Mouse (Mus musculus) ovary, postnatal 36 days (tissue): Measurements from ENCODE around the gene Pou5f1.

Experiments used
- DNase-seq: peaks from one replicate; pipeline ENCODE4 v3.0.0; 2022; ENCODE audit warnings: low spot score, mixed read lengths

Gene Pou5f1

DNA sequence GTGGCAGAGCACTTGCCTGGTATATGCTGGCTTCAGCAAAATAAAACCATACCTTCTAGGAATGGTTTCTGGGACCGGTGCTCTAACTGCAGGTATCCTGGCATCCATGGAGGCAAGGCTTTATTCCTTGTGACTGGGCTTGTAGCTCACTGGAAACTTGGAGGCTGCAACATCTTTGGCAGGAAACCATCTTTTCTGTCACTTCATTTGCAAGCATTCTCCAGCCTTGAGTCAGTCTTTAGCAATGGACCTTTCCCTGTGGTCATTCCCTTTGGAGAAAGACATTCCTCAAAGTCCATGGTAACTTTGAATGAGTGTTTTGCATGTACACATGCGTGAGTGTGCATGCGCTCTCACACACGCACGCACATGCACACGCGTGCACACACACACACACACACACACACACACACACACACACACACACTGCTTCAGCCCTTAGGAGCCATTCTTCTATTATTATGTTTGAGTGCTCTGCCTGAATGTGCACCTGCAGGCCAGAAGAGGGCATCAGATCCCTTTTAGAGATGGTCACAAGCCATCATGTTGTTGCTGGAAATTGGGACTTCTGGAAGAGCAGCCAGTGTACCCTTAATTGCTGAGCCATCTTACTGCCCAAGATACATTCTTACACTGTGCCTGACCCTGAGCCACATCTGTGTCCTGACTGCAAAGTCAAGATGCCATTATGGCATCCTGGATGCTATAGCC is 7.3 kb downstream of the Pou5f1 start:
- no peak for DNase-seq

DNA sequence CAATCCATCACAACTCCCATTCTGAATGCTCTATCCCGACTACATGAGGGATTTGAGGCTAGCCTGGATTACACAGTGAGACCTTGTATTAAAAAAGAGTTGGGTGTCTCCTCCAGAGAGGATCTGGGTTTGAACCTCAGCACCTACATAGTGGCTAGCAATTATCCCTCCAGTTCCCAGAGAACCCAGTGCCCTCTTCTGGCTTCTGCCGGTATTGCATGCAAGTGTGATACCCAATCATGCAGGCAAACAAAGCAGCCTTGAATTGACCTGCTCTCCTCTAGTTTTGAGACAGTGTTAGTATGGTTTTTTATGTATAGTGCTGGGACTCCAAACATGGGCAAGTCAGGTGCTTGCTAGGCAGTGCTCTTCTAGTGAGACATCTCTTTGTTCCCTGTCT is 8.1 kb downstream of the Pou5f1 start:
- DNase-seq, result peak; percentile 72

DNA sequence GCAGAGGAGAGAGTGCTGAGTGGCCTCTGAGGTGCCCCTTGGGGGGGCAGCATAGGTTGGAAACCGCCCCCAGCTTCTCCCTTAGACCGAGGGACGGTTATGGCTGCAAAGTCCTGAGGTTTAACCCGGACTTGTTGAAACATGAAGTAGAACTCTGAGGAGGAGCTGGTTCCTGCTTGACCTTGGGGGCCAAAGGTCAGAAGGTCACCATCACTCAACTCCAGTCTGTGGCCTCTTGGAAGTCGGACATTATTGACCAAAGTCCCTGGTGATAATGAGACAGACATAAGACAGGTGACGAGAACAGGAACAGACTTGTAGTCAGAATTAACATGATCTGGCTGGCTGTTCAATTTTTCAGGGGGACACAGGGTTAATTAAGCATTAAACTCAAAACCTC is 8.9 kb downstream of the Pou5f1 start:
- no peak for DNase-seq

DNA sequence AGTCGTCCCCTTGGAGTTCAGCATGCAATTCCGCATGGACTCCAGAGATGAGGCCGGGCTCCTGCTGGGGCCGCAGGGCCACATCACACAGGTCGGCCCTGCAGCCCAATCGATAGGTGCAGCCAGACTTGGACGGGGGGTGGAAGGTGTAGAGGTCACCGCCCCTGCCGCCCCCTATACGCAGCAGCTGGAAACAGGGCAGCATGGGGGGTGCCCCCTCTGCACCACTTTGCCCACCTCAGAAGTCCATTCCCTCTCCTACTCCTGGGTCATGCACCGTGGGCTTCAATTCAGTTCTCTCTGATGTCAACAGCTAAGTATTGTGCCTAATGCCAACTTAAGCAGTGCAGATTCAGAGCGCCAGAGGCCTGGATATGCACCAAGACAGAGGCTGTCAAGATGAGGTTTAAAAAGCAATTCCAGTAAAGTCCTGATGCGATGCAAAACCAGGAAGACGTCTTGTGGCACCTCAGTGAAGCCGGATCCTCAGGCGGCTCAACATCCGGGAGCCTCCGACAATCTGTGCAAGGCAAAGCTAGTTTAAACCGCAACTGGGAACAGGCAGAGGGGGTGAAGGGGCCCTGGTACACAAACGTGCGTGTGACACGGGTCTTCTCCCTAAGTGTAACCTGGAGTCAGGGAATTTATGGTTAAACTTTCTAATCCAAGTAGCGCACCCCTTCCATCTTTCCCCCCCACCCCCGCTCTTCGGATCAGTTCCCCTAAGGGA is 10.3 kb downstream of the Pou5f1 start:
- no peak for DNase-seq

DNA sequence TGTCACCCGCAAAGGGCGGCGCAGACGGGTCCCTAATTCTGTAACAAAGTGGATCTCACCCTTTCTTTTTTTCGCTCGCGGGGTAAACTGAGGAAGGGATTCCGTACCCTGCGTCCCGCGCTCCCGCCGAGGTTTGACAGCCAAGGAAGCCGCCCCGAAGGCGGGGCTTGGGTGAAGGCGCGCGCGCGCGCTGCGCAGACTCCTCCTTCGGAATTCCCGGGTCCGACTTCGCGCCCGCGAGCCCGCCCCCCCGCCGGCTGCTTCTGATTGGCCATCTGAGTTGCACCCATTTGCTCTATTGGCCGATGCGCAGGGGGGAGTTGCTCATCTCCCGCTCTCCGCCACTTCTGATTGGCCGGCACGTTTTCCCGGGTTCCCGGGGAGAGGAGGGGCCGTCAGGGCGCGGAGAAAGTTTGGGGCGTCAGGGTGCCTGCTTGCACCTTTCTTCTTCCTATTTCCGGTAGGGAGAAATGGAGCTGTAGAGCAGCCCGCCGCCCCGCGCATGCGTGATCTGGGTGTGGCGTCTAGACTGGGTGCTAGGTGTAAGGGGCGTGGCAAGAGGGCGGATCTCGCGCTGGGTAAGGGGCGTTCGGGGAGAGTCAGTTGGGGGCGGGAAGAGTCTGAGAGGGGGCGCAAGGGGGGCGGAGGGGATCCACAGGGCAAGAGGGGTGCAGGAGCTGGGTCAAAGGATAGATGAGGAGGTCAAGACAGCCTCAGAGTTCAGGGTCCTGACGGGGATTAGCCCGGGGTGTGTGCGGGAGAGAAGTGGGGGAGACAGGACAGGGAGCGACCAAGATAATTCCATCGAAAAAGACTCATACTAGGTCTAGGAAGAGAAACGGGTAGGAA is 11.1 kb downstream of the Pou5f1 start, which contains the start of the genes Tcf19 and Cchcr1:
Gene Tcf19, minus strand, starts transcription at position 173 of the 849 bp plus-strand sequence.
Gene Cchcr1, plus strand, starts transcription at position 449 of the 849 bp plus-strand sequence.
- DNase-seq, result peak; percentile 96

DNA sequence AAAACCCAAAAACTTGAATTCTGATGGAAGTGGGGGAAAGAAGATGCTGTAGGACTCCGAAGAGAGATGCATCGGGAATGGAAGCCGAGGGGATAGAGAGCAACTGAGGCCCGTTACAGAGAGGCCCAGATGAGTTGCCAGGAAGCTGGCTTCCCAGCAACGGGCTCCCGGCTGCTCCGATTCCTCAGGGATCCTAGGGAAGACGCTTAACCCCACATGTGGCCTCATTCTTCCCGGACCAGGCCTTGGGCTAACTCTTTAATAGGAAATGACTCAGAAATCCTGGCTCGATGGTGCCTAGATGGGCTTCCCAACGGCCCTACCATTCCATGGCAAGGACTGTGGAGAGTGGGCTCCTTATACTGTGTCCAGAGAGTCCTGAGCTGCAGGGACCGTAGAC is 11.7 kb downstream of the Pou5f1 start:
- no peak for DNase-seq

DNA sequence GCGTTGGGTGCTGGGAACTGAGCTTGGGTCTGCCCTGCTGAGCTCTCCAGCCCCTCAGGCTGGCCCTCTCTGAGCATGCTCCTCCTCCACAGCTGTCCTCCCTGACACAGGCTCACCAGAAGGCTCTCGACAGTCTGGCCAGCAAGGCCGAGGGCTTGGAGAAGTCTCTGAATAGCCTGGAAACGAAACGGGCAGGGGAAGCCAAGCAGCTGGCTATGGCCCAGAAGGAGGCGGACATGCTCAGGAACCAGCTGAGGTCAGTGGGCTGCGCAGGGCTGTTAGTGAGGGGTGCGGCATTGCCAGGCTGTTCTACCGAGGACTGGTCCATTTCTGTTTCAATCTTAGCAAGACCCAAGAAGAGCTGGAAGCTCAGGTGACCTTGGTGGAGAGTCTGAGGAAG is 18.5 kb downstream of the Pou5f1 start:
- DNase-seq, result no peak

DNA sequence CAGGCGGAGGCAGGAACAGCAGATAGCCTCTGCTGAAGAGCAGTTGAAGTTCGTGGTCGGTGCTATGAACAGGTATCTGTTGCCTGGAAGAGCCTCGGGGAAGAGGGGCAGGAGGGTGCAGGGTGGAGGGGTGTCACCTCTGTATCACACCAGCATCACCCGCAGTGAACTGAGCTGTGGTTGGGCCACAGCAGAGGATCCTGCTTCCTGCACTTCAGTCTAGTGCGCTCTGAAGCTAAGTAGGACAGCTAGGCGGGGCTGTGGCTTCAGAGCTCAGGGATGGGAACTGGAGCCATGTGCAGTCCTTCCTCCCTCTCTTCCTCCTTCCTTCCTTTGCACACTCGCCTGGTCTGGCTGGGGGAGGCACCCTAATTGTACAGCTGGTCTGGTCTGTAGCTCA is 20.8 kb downstream of the Pou5f1 start:
- no peak for DNase-seq

DNA sequence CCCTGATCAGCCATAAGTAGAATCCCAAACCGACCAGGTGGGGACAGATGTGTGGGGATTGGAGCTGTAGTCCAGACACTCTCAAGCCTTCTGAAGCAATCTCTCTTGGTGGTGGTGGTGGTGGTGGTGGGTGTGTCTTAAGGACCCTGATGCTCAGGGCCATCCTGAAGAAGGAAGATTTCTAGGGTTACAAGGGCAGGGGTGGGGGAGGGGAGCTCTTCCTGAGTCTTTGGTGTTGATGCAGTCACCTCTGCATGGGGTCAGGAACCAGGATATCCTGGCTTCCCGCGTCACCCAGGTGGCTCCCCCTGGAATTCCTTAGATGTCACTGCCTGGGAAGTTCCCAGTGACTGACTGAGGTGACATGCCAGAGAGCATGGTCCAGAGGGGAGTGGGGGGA is 26.5 kb downstream of the Pou5f1 start:
- no peak for DNase-seq

DNA sequence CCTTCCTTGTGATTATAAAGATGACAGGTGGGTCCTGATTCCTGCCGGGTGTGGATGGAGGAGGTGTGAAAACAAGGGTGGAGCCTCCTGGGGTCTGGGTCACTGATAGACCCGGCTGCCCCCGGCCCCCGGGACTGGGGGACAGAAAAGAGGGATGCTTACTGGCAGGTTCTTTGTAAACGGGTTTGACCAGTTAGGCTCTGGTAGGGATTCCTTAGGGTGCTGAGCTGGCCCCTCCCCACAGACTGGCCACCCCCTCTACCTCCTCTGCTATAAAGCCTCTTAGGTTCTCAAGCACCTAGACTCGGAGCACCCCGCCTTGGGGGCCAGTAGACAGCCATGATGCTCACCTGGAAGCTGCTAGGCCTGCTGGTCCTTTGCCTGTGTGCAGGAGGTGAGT is 27.1 kb downstream of the Pou5f1 start, which contains the start of gene Psors1c2:
Gene Psors1c2, plus strand, starts transcription at position 301 of the 400 bp plus-strand sequence.
- no peak for DNase-seq

DNA sequence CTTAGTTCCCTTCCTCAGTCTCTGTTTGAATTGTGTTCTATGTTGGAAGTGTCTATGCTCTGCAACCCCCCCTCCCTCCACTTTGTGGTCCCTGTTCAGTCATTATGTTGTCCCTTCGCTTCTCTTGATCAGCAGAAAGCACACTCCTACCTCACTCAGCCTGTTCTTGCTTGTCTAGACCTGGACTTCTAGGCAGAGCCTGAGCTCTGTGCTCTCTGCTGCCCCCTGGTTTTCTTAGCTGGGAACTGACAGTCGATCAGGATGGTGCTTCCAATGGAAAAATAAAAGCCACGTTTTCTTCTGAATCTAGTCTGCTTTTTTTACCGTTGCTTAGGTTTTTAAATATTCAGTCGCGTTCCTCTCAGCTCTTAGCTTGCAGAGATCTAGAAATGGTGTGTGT is 28.5 kb downstream of the Pou5f1 start:
- peak; percentile 70 for DNase-seq

DNA sequence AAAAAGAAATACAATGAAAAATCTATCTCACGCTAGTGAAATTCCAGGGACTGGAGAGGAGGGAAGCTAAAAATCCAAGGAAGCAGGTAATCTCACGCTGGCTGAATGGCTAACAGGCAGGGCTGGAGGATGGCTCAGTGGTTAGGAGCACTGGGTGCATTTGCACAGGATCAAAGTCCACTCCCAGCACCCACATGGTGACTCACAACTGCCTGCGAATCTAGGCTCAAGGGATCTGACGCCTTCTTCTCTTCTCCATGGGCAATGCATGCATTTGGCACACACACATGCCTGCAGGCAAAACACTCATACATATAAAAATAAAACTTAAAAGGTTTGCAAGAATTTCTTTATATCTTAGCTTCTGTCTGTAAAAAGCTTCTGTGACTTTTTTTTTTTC is 31.6 kb downstream of the Pou5f1 start:
- DNase-seq, result no peak

DNA sequence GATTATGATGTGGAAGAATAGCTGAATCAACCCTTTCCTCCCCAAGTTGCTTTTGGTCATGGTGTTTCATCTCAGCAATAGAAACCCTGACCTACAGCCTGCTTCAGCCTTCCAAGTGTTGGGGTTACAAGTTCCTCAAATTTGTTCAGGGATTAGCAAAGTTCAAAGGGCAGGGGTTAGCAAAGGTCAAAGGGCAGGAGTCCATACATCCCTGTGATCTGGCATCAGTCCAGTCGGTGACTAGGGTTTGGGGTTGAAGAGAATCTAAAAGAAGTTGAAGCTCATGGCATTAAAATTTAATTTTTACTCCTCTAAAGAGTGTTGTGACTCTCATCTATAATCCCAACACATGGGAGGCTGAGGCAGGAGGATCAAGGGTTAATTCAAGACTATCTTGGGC is 32.7 kb downstream of the Pou5f1 start:
- no peak for DNase-seq

DNA sequence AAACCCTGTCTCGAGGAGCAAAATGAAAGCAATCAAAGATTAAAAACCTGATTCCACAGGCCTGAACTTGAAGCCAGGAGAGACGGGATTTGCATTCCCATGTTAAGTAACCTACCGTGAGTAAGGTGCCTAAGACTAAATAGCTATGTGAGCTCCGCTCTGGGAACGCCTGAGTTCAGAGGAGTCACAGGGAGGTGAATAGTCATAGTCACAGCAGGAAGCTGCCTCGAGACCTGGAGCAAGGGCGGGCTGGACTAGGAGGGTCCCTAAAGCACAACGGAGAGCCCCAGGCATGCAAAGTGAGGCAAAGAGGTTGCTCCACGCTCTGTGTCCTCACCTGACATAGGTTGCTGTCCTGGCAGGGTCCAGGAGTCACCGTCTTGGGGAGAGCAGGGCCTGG is 33.7 kb downstream of the Pou5f1 start:
- no peak for DNase-seq

DNA sequence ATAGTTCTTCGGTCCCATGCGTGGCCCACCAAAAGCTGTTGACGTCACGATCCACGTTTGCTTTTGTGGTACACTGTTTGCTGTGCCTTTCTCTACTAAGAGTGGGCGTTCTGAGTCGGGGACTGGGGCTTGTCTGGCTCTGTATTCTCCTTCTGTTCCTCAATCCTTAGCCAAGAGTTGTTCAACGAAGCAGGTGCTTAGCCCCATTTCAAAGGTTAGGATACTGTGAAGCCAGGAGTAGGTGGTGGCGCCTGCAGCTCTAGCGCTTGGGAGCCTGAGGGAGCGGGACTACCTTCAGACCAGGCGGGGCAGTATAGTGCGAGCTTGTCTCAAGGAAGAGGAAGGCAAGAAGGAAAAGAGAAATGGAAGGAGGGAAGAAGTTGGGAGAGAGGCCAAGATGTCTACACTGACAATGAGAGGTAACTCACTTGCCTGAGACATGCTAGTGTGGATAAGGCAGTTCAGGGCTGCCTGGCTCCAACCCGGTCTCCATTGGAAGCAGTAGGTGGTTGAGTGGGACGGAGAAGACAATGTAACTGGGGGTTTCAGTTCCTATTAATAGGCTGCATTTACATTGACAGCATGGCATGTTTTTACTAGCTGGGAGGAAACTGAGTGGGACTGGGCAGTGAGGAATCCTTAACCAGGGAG is 37.1 kb downstream of the Pou5f1 start:
- DNase-seq, result no peak

DNA sequence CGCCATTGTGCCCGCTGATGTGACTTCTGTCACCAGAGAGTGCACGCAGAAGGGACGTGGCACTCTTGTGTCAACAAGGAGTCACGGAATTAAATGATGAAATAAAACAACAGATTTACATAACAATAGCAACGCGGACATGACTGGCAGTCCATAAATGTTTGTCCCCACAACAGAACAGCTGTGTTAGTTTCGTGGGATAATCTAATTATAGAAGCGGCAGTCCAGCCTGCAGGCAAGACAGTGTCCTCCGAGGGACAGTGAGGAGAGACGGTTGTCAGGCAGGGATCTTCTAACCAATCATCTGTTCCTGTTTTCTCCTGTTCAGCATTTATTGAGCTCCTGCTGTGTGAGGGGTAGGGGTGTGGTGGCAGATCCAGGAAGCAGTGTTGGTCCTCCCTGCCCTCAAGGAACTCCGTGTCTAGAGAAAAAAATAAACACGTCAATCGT is 37.6 kb downstream of the Pou5f1 start:
- DNase-seq, result no peak

DNA sequence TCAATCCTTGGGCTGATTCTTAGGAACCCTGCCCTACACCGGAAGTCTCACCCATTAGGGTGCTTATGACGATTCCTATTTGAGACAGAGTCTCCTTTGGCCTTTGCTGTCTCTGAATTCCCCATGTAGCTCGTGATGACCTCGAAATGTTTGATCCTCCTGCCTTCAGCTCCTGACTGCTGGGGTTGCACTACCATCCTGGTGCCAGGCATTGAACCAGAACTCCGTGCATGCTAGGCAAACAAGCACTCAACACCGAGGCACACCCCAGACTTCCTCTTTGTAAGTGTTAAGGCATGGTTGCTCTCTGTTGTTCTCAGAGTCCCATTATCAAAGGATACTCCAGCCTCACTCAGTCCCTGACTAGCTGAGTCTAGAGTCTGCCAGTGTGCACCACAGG is 38.2 kb downstream of the Pou5f1 start:
- no peak for DNase-seq

DNA sequence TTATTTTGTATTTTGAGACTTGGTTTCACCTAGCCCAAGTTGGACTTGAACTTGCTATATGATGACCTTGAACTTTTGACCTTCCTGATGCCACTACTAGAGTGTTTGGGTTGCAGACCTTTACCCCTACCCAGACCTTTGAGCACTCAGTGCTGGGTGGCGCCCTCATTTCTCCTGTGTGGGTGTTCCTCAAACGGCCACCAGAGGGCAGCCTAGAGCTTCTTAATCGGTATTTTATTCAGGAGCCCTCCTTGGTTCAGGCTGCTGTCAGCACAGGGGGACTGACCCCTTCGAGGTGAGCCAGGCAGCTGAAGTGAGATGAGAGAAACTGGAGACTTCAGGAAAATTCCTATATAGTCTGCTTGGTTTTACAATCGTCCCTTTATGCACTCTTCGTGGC is 38.9 kb downstream of the Pou5f1 start:
- peak; percentile 54 for DNase-seq

DNA sequence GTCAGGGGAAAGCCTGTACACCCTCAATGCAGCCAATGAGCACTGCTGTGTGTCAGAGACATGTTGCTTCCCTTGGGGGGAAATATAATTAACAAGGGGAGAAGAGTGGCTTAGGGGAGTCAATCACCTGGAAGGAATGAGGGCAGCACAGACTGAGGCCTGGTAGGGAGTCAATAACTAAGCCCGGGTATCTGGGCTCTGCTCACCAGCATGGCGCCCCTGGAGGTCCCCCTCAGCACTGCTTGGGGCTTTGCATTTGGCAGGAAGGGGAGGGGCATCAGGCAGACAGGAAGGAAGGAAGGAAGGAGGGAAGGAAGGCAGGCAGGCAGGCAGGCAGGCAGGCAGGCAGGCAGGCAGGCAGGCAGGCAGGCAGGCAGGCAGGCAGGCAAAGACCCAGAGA is 41.6 kb downstream of the Pou5f1 start:
- no peak for DNase-seq

DNA sequence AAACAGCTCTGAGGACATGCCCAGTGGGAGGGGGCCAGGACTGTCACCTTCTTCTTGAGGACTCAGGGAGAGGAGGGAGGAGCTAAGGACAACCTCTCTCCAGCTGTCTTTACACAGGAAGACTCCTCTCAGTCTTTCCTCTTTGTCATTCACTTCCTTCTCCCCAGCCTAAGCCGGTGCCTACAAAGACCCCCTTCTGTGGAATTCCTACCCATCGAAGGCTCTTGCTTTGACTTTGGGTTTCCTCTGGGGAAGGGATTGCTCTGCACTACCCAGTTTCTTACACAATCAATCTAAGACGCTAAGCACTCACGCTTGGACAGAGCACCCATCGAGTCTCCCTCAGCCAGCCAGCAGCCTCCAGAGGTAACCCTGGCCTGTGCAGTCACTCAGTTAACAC is 42.8 kb downstream of the Pou5f1 start:
- DNase-seq, result no peak

DNA sequence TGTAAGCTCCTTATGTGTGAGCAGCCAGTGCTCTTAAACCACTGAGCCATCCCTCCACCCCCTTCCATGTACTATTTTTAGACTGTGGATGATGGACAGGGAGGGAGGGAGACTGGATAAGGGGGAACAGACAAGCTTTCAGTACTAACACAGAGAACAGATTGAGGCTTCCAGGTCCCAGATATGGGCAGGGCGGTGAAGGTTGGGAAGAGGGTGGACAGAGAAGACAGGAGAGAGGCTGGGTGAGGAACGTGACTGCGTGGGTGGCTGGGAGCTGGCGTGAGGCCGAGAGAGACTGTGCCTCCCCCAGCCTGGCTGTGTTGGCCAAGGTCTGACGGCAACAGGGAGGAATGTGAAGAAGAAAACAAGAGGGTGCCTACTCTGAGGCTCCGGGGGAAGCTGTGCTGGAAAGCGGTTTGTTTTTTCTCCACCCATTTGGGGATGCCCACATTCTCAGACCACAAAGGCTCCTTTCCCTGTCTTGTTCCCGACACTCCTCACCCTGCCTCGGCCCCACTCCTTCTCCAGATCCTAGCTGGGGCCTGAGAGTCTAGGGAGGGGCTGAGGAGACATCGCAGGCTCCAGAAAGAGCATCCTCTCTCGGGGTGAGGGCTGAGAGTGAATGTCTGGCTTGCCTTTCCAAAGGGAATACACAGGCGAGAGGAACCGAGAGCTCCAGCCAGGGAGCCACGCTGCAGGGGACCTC is 43.8 kb downstream of the Pou5f1 start:
- peak; percentile 90 for DNase-seq
